Mouse (Mus musculus) MEL (cell line): Measurements from ENCODE around the gene Aatk. TPM values are rescaled to one million over a fixed set of nuclear protein-coding genes. Genes with fewer than 3 reads are reported as not detected.
A peak's percentile ranks its signal among the peaks of the same experiment; 100 is the strongest.

Experiments used
- DNase-seq: peaks from one replicate; pipeline ENCODE4 v3.0.0; 2011; ENCODE audit warnings: low read depth, low spot score
- H3K27ac ChIP-seq: 2 replicates; pipeline ENCODE4 v1.5.1; 2012; ENCODE audit warnings: low read depth, mild to moderate bottlenecking, control low read depth, low read length, moderate library complexity; ENCODE audit not compliant: control insufficient read depth
- H3K27me3 ChIP-seq, 2 experiments: fragments of 150-350 bp in 1 of 2; sonication (generic) in 1 of 2; 2 replicates each; pipeline ENCODE4 v1.6.1; 2012; ENCODE audit warnings: low read length in 2 of 2, mild to moderate bottlenecking in 2 of 2, improper control_type of control experiment in 1 of 2, moderate library complexity in 1 of 2; ENCODE audit not compliant: insufficient read depth in 2 of 2, control insufficient read depth in 1 of 2
- H3K36me3 ChIP-seq, 2 experiments: 2 replicates each; pipeline ENCODE4 v1.6.1; 2012 to 2014; ENCODE audit warnings: low read length in 2 of 2, improper control_type of control experiment in 1 of 2, inconsistent platforms in 1 of 2, mild to moderate bottlenecking in 1 of 2; ENCODE audit not compliant: insufficient read depth in 2 of 2, control insufficient read depth in 1 of 2
- H3K4me1 ChIP-seq, 2 experiments: fragments of 150-350 bp in 1 of 2; sonication (generic) in 1 of 2; 2 replicates each; pipeline ENCODE4 v1.6.1; 2012; ENCODE audit warnings: low read length in 2 of 2, improper control_type of control experiment in 1 of 2, mild to moderate bottlenecking in 1 of 2; ENCODE audit not compliant: insufficient read depth in 2 of 2, control insufficient read depth in 1 of 2
- H3K4me3 ChIP-seq, 2 experiments: fragments of 150-350 bp in 1 of 2; sonication (generic) in 1 of 2; 2 replicates each; pipeline ENCODE4 v1.5.1; 2012; ENCODE audit warnings: low read depth in 2 of 2, low read length in 2 of 2, mild to moderate bottlenecking in 2 of 2, moderate library complexity in 2 of 2, control low read depth in 1 of 2, improper control_type of control experiment in 1 of 2; ENCODE audit not compliant: control insufficient read depth in 1 of 2, insufficient read depth in 1 of 2
- H3K79me2 ChIP-seq: 2 replicates; pipeline ENCODE4 v1.6.1; 2012; ENCODE audit warnings: mild to moderate bottlenecking, low read length, moderate library complexity; ENCODE audit not compliant: control insufficient read depth, poor library complexity, insufficient read depth
- H3K9ac ChIP-seq: 2 replicates; pipeline ENCODE4 v1.6.1; 2012; ENCODE audit warnings: low read depth, mild to moderate bottlenecking, control low read depth, low read length, moderate library complexity; ENCODE audit not compliant: control insufficient read depth, poor library complexity, severe bottlenecking
- H3K9me3 ChIP-seq: fragments of 150-350 bp; sonication (generic); replicated peaks from 2 replicates; pipeline ENCODE4 v1.6.1; 2012; ENCODE audit warnings: mild to moderate bottlenecking, low read length, improper control_type of control experiment, moderate library complexity; ENCODE audit not compliant: insufficient read depth
- BHLHE40 ChIP-seq: IDR thresholded peaks from 2 replicates; pipeline ENCODE4 v1.6.1; 2012; ENCODE audit warnings: low read depth, mild to moderate bottlenecking, inconsistent platforms, low read length, improper control_type of control experiment, borderline replicate concordance
- ETS1 ChIP-seq: IDR thresholded peaks from 2 replicates; pipeline ENCODE4 v1.6.1; 2012; ENCODE audit warnings: low read depth, mild to moderate bottlenecking, inconsistent platforms, low read length, improper control_type of control experiment, moderate library complexity
- MAX ChIP-seq: IDR thresholded peaks from 2 replicates; pipeline ENCODE4 v1.6.1; 2011; ENCODE audit warnings: low read length, improper control_type of control experiment
- MYB ChIP-seq: IDR thresholded peaks from 2 replicates; pipeline ENCODE4 v1.6.1; 2011; ENCODE audit warnings: mild to moderate bottlenecking, low read depth, low read length, improper control_type of control experiment
- MYC ChIP-seq: IDR thresholded peaks from 2 replicates; pipeline ENCODE4 v1.6.1; 2011; ENCODE audit warnings: low read depth, mild to moderate bottlenecking, low read length, improper control_type of control experiment, moderate library complexity
- NELFE ChIP-seq: IDR thresholded peaks from 2 replicates; pipeline ENCODE4 v1.6.1; 2011; ENCODE audit warnings: low read depth, low read length, improper control_type of control experiment
- NRF1 ChIP-seq: IDR thresholded peaks from 2 replicates; pipeline ENCODE4 v1.6.1; 2014; ENCODE audit warnings: low read depth, mild to moderate bottlenecking, inconsistent platforms, low read length, improper control_type of control experiment, moderate library complexity; ENCODE audit not compliant: poor library complexity, insufficient read depth, severe bottlenecking
- POLR2AphosphoS2 ChIP-seq: IDR thresholded peaks from 2 replicates; pipeline ENCODE4 v1.6.1; 2011; ENCODE audit warnings: low read length, improper control_type of control experiment
- RAD21 ChIP-seq: IDR thresholded peaks from 2 replicates; pipeline ENCODE4 v1.6.1; 2011; ENCODE audit warnings: mild to moderate bottlenecking, low read depth, low read length, improper control_type of control experiment
- SMC3 ChIP-seq: IDR thresholded peaks from 2 replicates; pipeline ENCODE4 v1.6.1; 2011; ENCODE audit warnings: low read depth, low read length, improper control_type of control experiment
- TBP ChIP-seq: IDR thresholded peaks from 2 replicates; pipeline ENCODE4 v1.8.0; 2011; ENCODE audit warnings: low read depth, low read length, improper control_type of control experiment
- UBTF ChIP-seq: IDR thresholded peaks from 2 replicates; pipeline ENCODE4 v1.6.1; 2012; ENCODE audit warnings: low read depth, mild to moderate bottlenecking, inconsistent platforms, low read length, improper control_type of control experiment, moderate library complexity, borderline replicate concordance; ENCODE audit not compliant: insufficient read depth
- USF2 ChIP-seq, 2 experiments: IDR thresholded peaks; 2 replicates each; pipeline ENCODE4 v1.6.1; 2011 to 2012; ENCODE audit warnings: improper control_type of control experiment in 2 of 2, low read length in 2 of 2, borderline replicate concordance in 1 of 2, inconsistent platforms in 1 of 2, low read depth in 1 of 2, mild to moderate bottlenecking in 1 of 2; ENCODE audit not compliant: insufficient read depth in 1 of 2
- ZC3H11A ChIP-seq: IDR thresholded peaks from 2 replicates; pipeline ENCODE4 v1.6.1; 2012; ENCODE audit warnings: low read depth, mild to moderate bottlenecking, inconsistent platforms, low read length, improper control_type of control experiment
- ZKSCAN1 ChIP-seq: IDR thresholded peaks from 2 replicates; pipeline ENCODE4 v1.6.1; 2012; ENCODE audit warnings: low read depth, mild to moderate bottlenecking, inconsistent platforms, low read length, improper control_type of control experiment, moderate library complexity
- polyA plus RNA-seq, 2 experiments: library from polyadenylated mRNA; stranded (reverse) in 1 of 2; unstranded in 1 of 2; fragments of >175 nt in 1 of 2; fragments of >200 nt in 1 of 2; gene quantifications; 2 replicates each; pipeline versions ENCODE4 v1.2.1 to v1.2.4; 2012; ENCODE audit warnings: low replicate concordance in 2 of 2, low read depth in 1 of 2; ENCODE audit not compliant: insufficient read length in 2 of 2, insufficient read depth in 1 of 2, missing spikeins in 1 of 2
- total RNA-seq: library from RNA; depleted of rRNA; stranded (reverse); fragments of 300-350 nt; gene quantifications from 2 replicates; pipeline ENCODE4 v1.2.3, GENCODE M21; 2012

Aatk gene
- total and polyA plus RNA-seq, 3 experiments, result 0.04 TPM; not detected in 2

DNA sequence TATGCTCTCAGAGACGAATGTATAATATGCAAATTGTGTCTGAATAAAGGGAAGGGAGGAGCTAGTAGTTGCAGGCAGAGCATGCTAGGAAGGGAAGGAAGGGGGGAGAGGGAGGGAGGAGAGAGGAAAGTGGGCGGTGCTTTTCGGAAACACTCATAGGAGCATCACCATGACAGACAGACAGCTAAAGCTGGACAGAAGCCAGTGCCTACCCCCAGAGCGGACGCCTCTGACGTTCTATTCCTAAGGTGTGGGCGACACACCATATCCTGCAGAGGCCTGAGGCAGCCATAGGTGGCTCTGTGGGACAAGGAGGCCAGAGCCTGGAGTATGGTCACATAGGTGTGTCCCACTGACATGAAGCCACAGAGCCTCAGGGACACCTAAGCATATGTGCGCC, 6.5 kb downstream of the Aatk start:
- H3K4me1 ChIP-seq, result no peaks in the 10 kb centered on the region
- H3K27me3 ChIP-seq, result no peaks in the 10 kb centered on the region; a peak in 1 of 4 replicates
- H3K79me2 ChIP-seq, result no peaks in the 10 kb centered on the region
- H3K9me3 ChIP-seq, result no peaks in the 10 kb centered on the region
- peak; percentile 27 for DNase-seq
- H3K27ac ChIP-seq, result no peak overlapping the region
- no peak for TF ChIP-seq USF2 (IDR thresholded peaks at IDR 0.05; ENCODE audit: borderline replicate concordance in 1 of 2, insufficient read depth in 1 of 2, low read depth in 1 of 2, low read length in 2 of 2)
- TF ChIP-seq MAX, result no peak
- no peak for TF ChIP-seq POLR2AphosphoS2
- TF ChIP-seq RAD21, result no peak
- no peak overlapping the region for H3K9ac ChIP-seq
- no peaks in the 10 kb centered on the region for H3K36me3 ChIP-seq
- no peak overlapping the region for H3K4me3 ChIP-seq

DNA sequence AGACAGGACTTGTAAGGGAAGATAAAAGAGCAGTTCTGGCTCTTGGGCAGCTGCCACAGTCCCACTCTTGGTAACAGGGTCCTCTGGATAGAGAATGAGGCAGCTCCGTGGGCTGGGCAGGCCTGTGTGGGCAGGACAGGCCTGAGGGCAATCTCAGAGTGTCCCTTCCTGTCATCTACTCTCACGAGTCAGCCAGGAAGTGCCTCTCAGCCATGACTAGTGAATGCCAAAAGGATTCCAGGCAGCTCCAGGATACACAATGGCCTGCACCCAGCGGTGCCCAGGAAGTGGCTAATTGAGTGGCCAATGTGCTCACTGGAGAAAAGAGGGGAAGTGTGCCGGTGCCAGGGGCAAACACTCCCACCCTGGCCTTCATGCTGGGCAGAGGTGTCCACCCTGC, 7.4 kb downstream of the Aatk start:
- TF ChIP-seq ZKSCAN1, result no peak
- TF ChIP-seq TBP, result no peak
- TF ChIP-seq BHLHE40, result no peak
- no peak for TF ChIP-seq MYC
- TF ChIP-seq UBTF, result no peak
- no peak for TF ChIP-seq ETS1
- no peak for TF ChIP-seq SMC3
- TF ChIP-seq ZC3H11A, result no peak
- TF ChIP-seq RAD21, result no peak
- TF ChIP-seq USF2 (IDR thresholded peaks at IDR 0.05; ENCODE audit: borderline replicate concordance in 1 of 2, insufficient read depth in 1 of 2, low read depth in 1 of 2, low read length in 2 of 2), result no peak
- TF ChIP-seq NRF1, result no peak
- no peak for TF ChIP-seq NELFE
- Histone ChIP-seq H3K9me3 (no peaks in the 10 kb centered on the region), H3K27ac (no peak overlapping the region), H3K27me3 (no peaks in the 10 kb centered on the region), H3K9ac (no peak overlapping the region), H3K36me3 (no peaks in the 10 kb centered on the region), H3K4me1 (no peaks in the 10 kb centered on the region), H3K4me3 (no peak overlapping the region), H3K79me2 (no peaks in the 10 kb centered on the region)
- no peak for DNase-seq

DNA sequence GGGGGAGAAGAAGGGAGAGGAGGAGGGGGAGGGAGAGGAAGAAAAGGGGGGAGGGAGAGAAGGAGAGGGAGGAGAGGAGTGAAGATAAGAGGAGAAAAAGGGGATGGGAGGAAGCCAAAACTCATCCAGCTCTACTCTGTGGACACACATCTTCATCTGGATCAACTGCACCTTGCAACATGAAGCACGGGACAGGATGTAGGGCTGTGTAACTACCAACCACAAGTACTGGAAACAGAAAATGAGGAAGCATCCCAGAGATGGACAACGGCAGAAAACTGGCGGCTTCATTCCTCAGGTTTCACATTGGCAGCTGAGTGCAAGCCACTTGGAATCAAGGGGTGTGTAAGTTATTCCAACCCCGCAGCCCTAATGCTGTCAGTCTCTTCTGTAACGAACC, 12.2 kb downstream of the Aatk start:
- DNase-seq, result peak; percentile 58
- Histone ChIP-seq H3K27ac (no peak overlapping the region), H3K79me2 (no peaks in the 10 kb centered on the region), H3K4me3 (no peak overlapping the region), H3K4me1 (no peaks in the 10 kb centered on the region), H3K36me3 (no peaks in the 10 kb centered on the region), H3K9me3 (no peaks in the 10 kb centered on the region), H3K27me3 (no peaks in the 10 kb centered on the region), H3K9ac (no peak overlapping the region)
- no peak for TF ChIP-seq NELFE
- TF ChIP-seq MYB, result 0 out of 2 replicates have a peak, but pooled peaks have one; percentile 20
